29 mouse cellular contexts compared by ENCODE assay signal in the genomic region with DNA sequence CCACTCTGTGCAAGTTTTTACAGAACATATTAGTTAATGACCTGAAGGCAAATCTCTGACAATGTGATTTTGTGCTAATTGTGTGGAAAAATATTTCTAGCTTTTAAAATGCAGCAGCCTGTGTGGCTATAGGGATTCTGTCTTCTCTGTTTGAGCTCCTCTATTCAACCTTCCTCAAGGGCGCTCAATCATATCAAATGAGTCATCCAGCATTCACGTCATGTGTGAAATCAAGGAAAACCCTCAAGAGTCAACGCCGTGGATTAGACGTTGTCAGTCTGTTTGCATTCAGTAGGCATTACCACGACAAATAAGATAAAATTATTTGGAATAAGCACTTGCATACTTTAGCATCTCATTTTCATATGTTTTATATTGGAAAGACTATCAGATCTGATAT. TPM values are rescaled to one million over a fixed set of nuclear protein-coding genes. Genes with fewer than 3 reads are reported as not detected.
DNase-seq lines count a peak whose midpoint lies in the region; ATAC-seq and TF ChIP-seq lines count a peak whose summit lies in the region.
"Had no signal": no experiment of that assay in that cellular context is flagged by ENCODE, and none has a peak within 500 bp of the region (broad histone marks: within the 10 kb centered on the region; RNA-seq: fewer than 3 reads in every experiment).

No protein-coding gene starts in this region.

- H3K27me3 ChIP-seq in forebrain, embryonic 11.5 days (ENCODE audit: control insufficient read depth, insufficient read depth, low read length), result no peaks in the 10 kb centered on the region
- no peaks in the 10 kb centered on the region for H3K27me3 ChIP-seq in forebrain, embryonic 10.5 days (ENCODE audit: poor library complexity, severe bottlenecking)
- H3K27me3 ChIP-seq in forebrain, embryonic 13.5 days, result no peaks in the 10 kb centered on the region
- no peaks in the 10 kb centered on the region for H3K27me3 ChIP-seq in hindbrain, embryonic 16.5 days (replicated peaks; ENCODE audit: control insufficient read depth, insufficient read depth, low read length)
- H3K27me3 ChIP-seq in midbrain, postnatal 0 days (ENCODE audit: insufficient read depth, low read length), result no peaks in the 10 kb centered on the region
- H3K27me3 ChIP-seq: embryonic facial prominence, embryonic 12.5 days had no signal

- ATAC-seq in forebrain, embryonic 11.5 days (replicated peaks; ENCODE audit: low FRiP score), result peak; percentile 72
- peak; percentile 70; the same call in 1 of the 2 replicates for ATAC-seq in forebrain, embryonic 13.5 days
- 0 out of 2 replicates have a peak, but pooled peaks have one; percentile 63 for ATAC-seq in hindbrain, embryonic 16.5 days
- peak; percentile 47; the same call in 1 of the 2 replicates for ATAC-seq in midbrain, postnatal 0 days (ENCODE audit: low FRiP score)
- ATAC-seq: intestine, embryonic 16.5 days; lung, postnatal 0 days had no signal

- H3K36me3 ChIP-seq in forebrain, embryonic 11.5 days (ENCODE audit: control insufficient read depth, insufficient read depth, low read length), result no peaks in the 10 kb centered on the region
- no peaks in the 10 kb centered on the region for H3K36me3 ChIP-seq in forebrain, embryonic 10.5 days (replicated peaks)
- no peaks in the 10 kb centered on the region for H3K36me3 ChIP-seq in forebrain, embryonic 13.5 days (ENCODE audit: poor library complexity, severe bottlenecking)
- no peaks in the 10 kb centered on the region for H3K36me3 ChIP-seq in hindbrain, embryonic 16.5 days (ENCODE audit: control insufficient read depth, insufficient read depth, low read length)
- H3K36me3 ChIP-seq in midbrain, postnatal 0 days (ENCODE audit: insufficient read depth, low read length), result no peaks in the 10 kb centered on the region
- H3K36me3 ChIP-seq: embryonic facial prominence, embryonic 12.5 days; G1E had no signal

- no peak for TF ChIP-seq CTCF in midbrain, postnatal 0 days (IDR thresholded peaks at IDR 0.05)

- no peaks in the 10 kb centered on the region for H3K4me1 ChIP-seq in forebrain, embryonic 11.5 days (replicated peaks; ENCODE audit: control insufficient read depth, insufficient read depth, low read length)
- peaks cover 4% of the 10 kb centered on the region; the same call in 1 of the 2 replicates for H3K4me1 ChIP-seq in forebrain, embryonic 10.5 days
- no peaks in the 10 kb centered on the region for H3K4me1 ChIP-seq in forebrain, embryonic 13.5 days
- H3K4me1 ChIP-seq in hindbrain, embryonic 16.5 days (ENCODE audit: control insufficient read depth, insufficient read depth, low read depth, low read length), result no peaks in the 10 kb centered on the region
- H3K4me1 ChIP-seq in midbrain, postnatal 0 days (ENCODE audit: insufficient read depth, low read length), result no peaks in the 10 kb centered on the region
- H3K4me1 ChIP-seq: embryonic facial prominence, embryonic 12.5 days had no signal

- DNase-seq in forebrain, embryonic 11.5 days (ENCODE audit: low spot score), result no peak
- no peak for DNase-seq in forebrain, embryonic 10.5 days (ENCODE audit: extremely low spot score, low spot score)
- DNase-seq in midbrain, postnatal 0 days (ENCODE audit: low spot score), result peak; percentile 44
- no peak for DNase-seq in kidney, postnatal 36 days
- DNase-seq in layer of hippocampus, postnatal 14 days (ENCODE audit: low spot score in 2 of 2), result no peak
- no peak for DNase-seq in lung, adult 18-20 months
- DNase-seq: adrenal gland, postnatal 25 days; cerebellum, adult 18-20 months; gastrocnemius, postnatal 25 days; heart, adult 2 months; right cerebral cortex, postnatal 14 days; thymus, postnatal 4 days had no signal

- 35% methylated on average over 6 of the region's 6 CpGs for WGBS in forebrain, embryonic 11.5 days
- 52% methylated on average over 6 of the region's 6 CpGs for WGBS in forebrain, embryonic 10.5 days
- WGBS in forebrain, embryonic 13.5 days, result 19% methylated on average over 6 of the region's 6 CpGs
- WGBS in hindbrain, embryonic 16.5 days, result 20% methylated on average over 6 of the region's 6 CpGs
- 8% methylated on average over 6 of the region's 6 CpGs for WGBS in midbrain, postnatal 0 days

- no peak overlapping the region for H3K4me2 ChIP-seq in forebrain, embryonic 11.5 days (ENCODE audit: low read depth, low read length, severe bottlenecking)
- no peak overlapping the region for H3K4me2 ChIP-seq in forebrain, embryonic 13.5 days
- H3K4me2 ChIP-seq in hindbrain, embryonic 16.5 days (ENCODE audit: low read length), result no peak overlapping the region
- no peak overlapping the region for H3K4me2 ChIP-seq in midbrain, postnatal 0 days (ENCODE audit: low read depth, low read length, poor library complexity, severe bottlenecking)
- H3K4me2 ChIP-seq: embryonic facial prominence, embryonic 12.5 days had no signal

- H3K27ac ChIP-seq in forebrain, embryonic 11.5 days (ENCODE audit: low read depth, low read length), result no peak overlapping the region
- H3K27ac ChIP-seq in forebrain, embryonic 10.5 days, result no peak overlapping the region
- no peak overlapping the region for H3K27ac ChIP-seq in forebrain, embryonic 13.5 days
- no peak overlapping the region for H3K27ac ChIP-seq in hindbrain, embryonic 16.5 days (ENCODE audit: low read depth, low read length)
- H3K27ac ChIP-seq in midbrain, postnatal 0 days (ENCODE audit: low read depth, low read length), result no peak overlapping the region
- H3K27ac ChIP-seq: embryonic facial prominence, embryonic 12.5 days; heart, adult 2 months; liver, embryonic 14.5 days had no signal

- H3K9me3 ChIP-seq in forebrain, embryonic 11.5 days (ENCODE audit: control insufficient read depth, low read length), result no peaks in the 10 kb centered on the region
- no peaks in the 10 kb centered on the region for H3K9me3 ChIP-seq in forebrain, embryonic 10.5 days
- no peaks in the 10 kb centered on the region for H3K9me3 ChIP-seq in forebrain, embryonic 13.5 days (replicated peaks)
- H3K9me3 ChIP-seq in hindbrain, embryonic 16.5 days (ENCODE audit: control insufficient read depth, low read length), result no peaks in the 10 kb centered on the region
- H3K9me3 ChIP-seq in midbrain, postnatal 0 days (ENCODE audit: low read length), result no peaks in the 10 kb centered on the region
- H3K9me3 ChIP-seq: embryonic facial prominence, embryonic 12.5 days had no signal

- no peak overlapping the region for H3K9ac ChIP-seq in forebrain, embryonic 11.5 days (ENCODE audit: low read length)
- H3K9ac ChIP-seq in forebrain, embryonic 13.5 days, result no peak overlapping the region
- no peak overlapping the region for H3K9ac ChIP-seq in hindbrain, embryonic 16.5 days (ENCODE audit: low read depth, low read length)
- H3K9ac ChIP-seq in midbrain, postnatal 0 days (replicated peaks; ENCODE audit: low read length, poor library complexity, severe bottlenecking), result no peak overlapping the region
- H3K9ac ChIP-seq: embryonic facial prominence, embryonic 12.5 days; liver, embryonic 14.5 days had no signal

- H3K4me3 ChIP-seq in forebrain, embryonic 11.5 days (ENCODE audit: low read depth, low read length), result no peak overlapping the region
- no peak overlapping the region for H3K4me3 ChIP-seq in forebrain, embryonic 10.5 days
- no peak overlapping the region for H3K4me3 ChIP-seq in forebrain, embryonic 13.5 days
- H3K4me3 ChIP-seq in hindbrain, embryonic 16.5 days (ENCODE audit: low read length), result no peak overlapping the region
- H3K4me3 ChIP-seq in midbrain, postnatal 0 days (ENCODE audit: low read depth, low read length), result no peak overlapping the region
- H3K4me3 ChIP-seq: embryonic facial prominence, embryonic 12.5 days; heart, adult 2 months had no signal

RNA-seq across cellular contexts. Expression of a gene that starts 18.4 kb away (rescaled TPM):
- polyA plus RNA-seq in forebrain, embryonic 11.5 days (2014; fragmentation: Nextera tagmentation; extraction: Ambion mirVana), result not detected in 2 replicates
- polyA plus RNA-seq in forebrain, embryonic 10.5 days (2016; fragmentation: Nextera tagmentation; extraction: Ambion mirVana), result not detected in 2 replicates
- not detected in 2 replicates for polyA plus RNA-seq in forebrain, embryonic 13.5 days (2015; fragmentation: Nextera tagmentation; extraction: Ambion mirVana)
- polyA plus RNA-seq in hindbrain, embryonic 16.5 days (2015; fragmentation: Nextera tagmentation; extraction: Ambion mirVana), result not detected in 2 replicates
- not detected in 2 replicates for total RNA-seq in midbrain, postnatal 0 days (2014; rRNA removed)
- not detected in 2 replicates for polyA plus RNA-seq in midbrain, postnatal 0 days (2015; fragmentation: Nextera tagmentation; extraction: Ambion mirVana)
- under 1 TPM in 1 of 2 experiments, not detected in 1; 0.30 TPM for total RNA-seq in layer of hippocampus, postnatal 14 days (2021)
- total RNA-seq: adrenal gland, postnatal 25 days; gastrocnemius, postnatal 25 days; heart, adult 2 months; hematopoietic stem cell, adult 5-6 weeks; layer of hippocampus, postnatal 25 days; left cerebral cortex, postnatal 14 days; megakaryocyte progenitor cell, adult 5-6 weeks had no signal
- polyA plus RNA-seq: embryonic facial prominence, embryonic 12.5 days; G1E; heart, adult 2 months; heart, embryonic 14.5 days; intestine, embryonic 16.5 days; kidney, embryonic 16.5 days; limb, embryonic 14.5 days; liver, embryonic 14.5 days; lung, postnatal 0 days; neural tube, embryonic 14.5 days; spleen, adult 2 months; stomach, embryonic 14.5 days had no signal
